Mouse (Mus musculus) ovary, postnatal 10 days (tissue): ENCODE measurements at regions not wholly inside any gene's neighbourhood (a gene's known extent, or its start where the extent isn't known, plus 50 kb on each side); places are given as distances from the start of the nearest gene placed in this dataset.
"Not testable (repeated sequence)": the region's sequence is repeated elsewhere in the genome, so short reads cannot be mapped to it uniquely, and the experiment has no call there.

Experiments used
- DNase-seq: peaks from one replicate; pipeline ENCODE4 v3.0.0; 2022; ENCODE audit warnings: low spot score

DNA sequence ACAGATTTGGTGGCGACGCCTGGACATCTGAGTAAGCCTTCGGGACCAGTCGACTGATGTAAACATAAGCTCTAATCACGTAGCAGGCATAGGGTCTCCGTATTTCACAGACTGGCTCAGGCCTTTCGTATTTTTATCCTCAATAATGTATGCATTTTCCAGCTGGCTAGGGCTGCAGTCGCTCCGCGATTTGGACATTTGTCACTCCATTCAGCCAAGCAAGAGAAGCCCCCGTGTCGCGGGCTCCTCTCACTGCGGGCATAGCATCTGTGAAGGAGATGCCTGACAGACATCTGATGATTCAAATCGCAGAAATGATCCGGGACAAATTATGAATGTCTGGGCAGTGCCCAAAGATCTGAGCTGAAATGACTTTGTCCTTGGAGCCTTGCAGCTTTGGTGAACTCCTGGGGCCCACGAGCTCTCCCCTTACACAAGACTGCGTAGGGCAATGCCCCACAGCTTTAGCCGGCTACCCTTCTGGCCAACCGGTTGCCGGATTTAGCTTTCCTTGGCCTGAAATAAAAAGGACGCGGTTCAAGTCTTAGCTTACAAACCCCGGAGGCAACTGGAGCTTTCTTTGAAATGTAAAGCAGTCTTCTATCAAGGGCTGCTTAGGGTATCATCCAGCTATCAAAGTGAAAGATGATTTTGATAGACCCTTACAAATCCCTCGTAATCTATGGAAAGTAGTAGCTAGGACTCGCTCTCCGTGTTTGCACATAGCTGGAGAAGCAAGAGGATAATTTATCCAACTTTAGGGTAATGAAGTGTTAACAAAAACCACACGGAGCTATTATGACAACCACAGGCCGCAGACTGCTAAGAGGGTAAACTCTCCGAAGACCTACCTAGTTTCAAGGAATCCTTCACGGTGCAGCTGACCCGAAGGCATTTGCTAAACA lies 270.6 kb downstream of the Etnk1 start:
- no peak for DNase-seq

DNA sequence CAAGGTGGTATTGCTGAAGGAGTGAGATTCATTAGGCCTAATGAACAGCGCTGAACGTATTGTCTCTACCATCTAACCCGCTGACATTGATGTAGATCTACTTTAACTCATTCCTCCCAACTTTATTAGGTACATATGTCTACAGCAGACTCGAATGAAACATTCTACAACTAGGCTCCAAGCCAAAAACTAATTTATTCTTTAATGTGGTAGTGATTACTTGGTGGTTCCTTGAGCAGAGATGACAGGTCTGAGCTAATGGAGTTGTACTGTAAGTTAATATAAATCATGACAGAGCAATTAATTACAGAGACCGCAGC lies 271.2 kb downstream of the Etnk1 start:
- DNase-seq = no peak

DNA sequence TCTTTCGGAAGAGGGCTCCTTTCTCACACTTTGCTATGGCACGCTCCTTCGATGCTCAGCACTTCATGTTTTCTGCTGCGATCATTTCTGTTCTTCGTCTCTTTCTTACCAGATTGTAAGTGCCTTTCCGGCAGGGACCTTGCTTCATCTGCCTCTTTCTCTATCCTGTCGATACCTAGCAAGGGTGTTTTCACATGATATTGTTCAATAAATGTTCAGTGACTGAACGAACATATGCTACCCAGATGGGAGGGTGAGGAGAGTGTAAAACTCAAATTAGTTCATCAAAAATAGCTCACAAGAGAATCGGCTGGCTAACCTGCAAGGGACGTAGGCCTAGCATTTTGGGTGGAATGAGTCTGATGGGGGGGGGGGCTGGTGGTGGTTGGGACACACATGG lies 272.5 kb downstream of the Etnk1 start:
- DNase-seq = no peak

GRCm38 (mm10) chr6:143440237-143440950 lies 273.4 kb downstream of the Etnk1 start:
- DNase-seq = no peak

DNA sequence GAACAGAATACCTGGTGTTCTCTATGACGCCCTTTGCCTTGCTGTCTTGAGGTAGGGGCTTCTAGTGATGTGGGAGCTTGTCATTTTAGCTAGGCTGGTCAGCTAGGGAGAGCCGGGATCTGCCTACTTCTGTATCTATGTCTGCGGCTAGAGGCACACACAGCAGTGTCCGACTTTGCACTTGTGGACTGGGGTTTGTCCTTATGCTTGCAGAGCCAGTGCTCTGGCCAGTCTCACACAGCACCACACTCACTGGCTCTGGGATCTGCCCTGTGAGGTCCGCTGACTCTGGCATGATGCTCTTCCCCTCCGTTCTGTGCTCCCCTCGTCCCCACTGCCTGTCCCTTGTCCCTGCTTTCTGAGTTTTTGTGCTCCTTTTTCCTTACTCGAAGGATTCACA lies 275.3 kb downstream of the Etnk1 start:
- no peak for DNase-seq

DNA sequence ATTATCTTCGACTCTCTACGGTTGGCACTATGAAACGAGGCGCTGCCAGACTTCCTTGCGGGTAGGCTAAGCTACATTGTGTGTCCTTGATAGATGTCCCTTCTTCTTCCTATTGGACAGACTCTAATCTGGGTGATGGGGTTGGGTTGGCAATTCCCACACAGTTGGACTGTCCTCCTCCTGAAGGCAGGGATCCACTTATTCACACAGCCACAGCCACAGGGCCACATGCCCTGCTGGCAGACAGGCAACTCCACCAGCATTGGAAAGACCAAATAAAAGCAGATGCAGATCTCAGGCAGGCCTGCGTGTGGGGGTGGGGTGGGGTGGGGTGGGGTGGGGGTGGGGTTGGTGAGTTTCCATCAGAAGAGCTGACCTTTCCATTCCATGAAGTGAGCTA lies 276.4 kb downstream of the Etnk1 start:
- DNase-seq = no peak

DNA sequence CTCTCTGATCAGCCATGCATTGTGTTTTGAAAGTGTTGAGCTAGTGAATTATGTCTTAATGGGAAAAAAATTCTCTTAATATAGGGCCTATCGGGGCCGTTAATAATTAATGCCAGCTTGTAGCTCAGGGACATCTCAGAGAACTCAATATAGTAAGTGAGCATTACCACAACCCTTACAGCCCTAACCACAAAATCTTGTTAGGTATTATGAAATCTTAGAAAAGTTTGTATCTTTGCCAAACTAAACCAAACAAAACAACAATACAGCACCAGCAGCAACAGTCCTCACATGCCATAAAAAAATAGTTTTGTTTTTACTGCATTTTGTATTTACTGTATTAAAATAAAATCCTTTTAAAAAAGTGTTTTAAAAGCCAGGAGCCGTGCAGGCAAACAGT lies 277.8 kb downstream of the Etnk1 start:
- no peak for DNase-seq

DNA sequence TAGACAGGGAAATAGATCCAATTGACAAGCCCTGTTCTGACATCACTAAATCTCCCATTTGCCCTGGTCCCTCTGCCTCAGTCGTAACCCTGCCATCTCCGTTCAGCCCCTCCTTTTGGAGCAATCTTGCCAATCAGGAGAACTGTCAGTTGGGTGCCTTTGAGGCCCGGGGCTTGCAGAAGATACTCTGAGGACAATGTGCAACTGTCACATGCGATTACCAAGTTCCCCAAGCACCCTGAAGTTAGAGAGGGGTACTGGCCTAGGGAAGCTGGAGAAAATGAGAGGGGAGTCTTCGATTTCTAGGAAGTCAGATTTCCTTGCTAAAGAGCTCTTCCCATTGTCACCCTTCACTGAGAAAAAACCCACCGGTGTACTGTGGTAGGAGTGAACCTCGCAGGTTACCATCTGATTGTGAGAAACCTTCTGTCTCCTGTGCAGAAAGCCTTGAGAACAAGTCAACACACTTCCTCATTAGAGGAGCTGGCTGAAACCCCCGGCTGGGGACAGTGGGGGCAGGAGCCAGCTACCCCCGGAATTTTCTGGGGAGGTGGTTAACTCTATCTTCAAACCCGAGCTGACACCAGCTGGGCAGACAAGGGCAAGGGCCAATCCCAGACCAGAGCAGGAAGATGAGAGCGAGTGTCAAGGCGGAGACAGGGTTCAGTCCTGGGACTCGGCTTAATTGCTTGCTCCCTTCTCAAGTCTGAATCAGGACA lies 279.0 kb downstream of the Etnk1 start:
- no peak for DNase-seq

DNA sequence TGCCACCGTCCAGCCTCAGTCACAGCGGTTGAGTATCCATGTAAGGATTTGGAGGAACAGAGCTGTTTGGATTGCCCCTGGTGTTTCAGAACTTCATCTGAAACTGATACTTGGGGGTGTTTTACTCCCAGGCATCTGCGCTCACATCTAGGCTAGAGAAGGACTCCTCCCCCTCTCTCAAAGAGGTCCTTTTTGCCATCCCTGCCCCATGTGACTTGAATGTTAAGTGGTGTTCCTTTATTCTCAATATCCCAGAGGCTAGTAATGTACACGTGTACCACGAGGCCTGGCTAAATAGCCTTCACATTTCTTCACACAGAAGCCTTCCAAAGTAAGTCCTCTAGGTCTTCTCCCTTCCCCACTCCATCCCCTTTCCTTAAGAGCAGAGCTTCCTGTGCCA lies 280.0 kb downstream of the Etnk1 start:
- DNase-seq = no peak

GRCm38 (mm10) chr6:143449071-143449470 lies 282.1 kb downstream of the Etnk1 start:
- DNase-seq = no peak

GRCm38 (mm10) chr6:143451869-143452268 lies 284.8 kb downstream of the Etnk1 start:
- no peak for DNase-seq

GRCm38 (mm10) chr6:143454695-143455218 lies 287.7 kb downstream of the Etnk1 start:
- no peak for DNase-seq

GRCm38 (mm10) chr6:143464907-143465537 lies 298.0 kb downstream of the Etnk1 start:
- DNase-seq = no peak

- DNase-seq = not testable (repeated sequence)
Measured at GRCm38 (mm10) chr6:143472676-143473075, 305.7 kb downstream of the Etnk1 start.

DNA sequence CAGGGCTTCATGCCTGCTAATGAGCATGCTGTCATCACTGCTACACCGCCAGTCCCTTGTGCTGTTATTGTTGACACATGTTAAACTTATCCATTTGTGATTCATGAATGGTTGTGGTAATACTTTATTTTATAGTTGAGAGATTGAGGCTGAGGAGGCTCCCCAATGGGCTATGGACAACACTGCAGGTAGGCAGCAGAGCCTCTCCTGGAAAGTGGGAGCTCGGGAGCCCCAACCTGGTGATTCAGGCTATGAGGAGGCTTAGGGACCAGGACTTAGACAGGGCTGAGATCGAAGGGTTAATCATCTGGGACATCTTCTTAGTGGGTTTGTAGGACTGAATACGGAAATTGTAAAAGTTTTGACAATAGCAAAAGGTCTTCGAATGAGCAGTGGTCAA lies 307.4 kb downstream of the Etnk1 start:
- DNase-seq = no peak

- DNase-seq = no peak
Measured at GRCm38 (mm10) chr6:143475296-143475695, 308.3 kb downstream of the Etnk1 start.

DNA sequence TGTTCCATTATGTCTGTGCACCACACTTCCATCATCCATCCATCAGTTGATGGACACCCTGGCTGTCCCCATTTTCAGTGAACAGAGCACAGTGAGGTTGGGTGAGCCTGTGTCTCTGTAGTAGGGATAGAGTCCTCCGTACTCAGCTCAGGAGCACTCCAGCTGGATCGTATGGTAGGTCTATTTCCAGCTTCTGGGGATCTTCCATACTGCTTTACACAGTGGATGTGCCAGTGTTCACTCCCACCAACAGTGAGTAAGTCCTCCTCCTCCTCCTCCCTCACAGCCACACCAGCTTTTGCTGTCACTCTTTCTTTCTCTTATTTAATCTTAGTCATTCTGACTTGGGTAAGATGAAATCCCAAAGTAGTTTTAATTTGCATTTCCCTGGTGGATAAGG lies 310.4 kb downstream of the Etnk1 start:
- no peak for DNase-seq

DNA sequence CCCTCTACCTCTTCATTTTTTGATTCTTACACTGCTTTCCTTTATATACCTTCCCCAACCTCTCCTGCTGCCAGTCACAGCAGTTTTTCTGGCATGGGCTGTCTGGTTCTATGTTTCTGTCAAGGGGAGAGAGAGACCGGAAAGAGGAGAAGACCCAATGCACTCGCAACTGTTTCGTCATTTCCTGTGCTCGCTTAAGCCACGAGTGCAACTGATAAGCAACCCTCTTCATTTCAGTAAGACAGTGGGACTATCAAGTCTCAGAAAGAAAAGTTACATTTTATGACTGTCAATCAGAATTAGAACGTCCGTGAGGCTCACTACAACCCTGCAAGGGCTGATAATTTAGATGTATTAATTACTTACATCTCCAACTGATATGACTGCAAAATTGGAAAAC lies 312.2 kb downstream of the Etnk1 start:
- no peak for DNase-seq

- no peak for DNase-seq
Measured at GRCm38 (mm10) chr6:143479701-143480388, 312.8 kb downstream of the Etnk1 start.

- DNase-seq = no peak
Measured at GRCm38 (mm10) chr6:143482272-143482671, 315.3 kb downstream of the Etnk1 start.

DNA sequence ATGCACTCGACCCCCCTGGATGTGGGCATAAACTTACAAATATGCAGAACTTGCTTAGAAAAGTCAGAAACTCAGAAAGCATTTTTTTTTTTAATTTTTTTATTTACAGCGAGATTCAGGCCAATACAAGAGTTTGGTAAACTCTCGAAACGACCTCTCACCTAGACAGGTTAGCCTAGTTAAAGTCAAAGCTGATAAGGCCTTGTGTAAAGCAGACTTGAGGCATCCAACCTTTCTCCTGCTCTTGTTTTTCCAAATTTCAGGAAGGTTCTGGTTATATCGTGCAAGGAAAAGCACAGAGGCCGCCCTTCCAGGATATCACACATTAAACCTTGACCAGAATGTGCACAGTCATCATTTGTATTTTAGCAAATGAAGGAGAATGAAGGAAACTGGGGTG lies 315.8 kb downstream of the Etnk1 start:
- DNase-seq = no peak

GRCm38 (mm10) chr6:143484941-143485340 lies 317.9 kb downstream of the Etnk1 start:
- no peak for DNase-seq
